Mouse (Mus musculus) midbrain, embryonic 16.5 days (tissue): ENCODE results near the gene Angptl4. TPM values are rescaled to one million over a fixed set of nuclear protein-coding genes. Genes with fewer than 3 reads are reported as not detected.
"Not testable (repeated sequence)": the region's sequence is repeated elsewhere in the genome, so short reads cannot be mapped to it uniquely, and the experiment has no call there.

Experiments
- ATAC-seq: fragments of 200-750 bp; cut with Nextera tagmentation; 2 replicates; pipeline ENCODE4 v1.8.0; 2017; ENCODE audit warnings: moderate TSS enrichment
- H3K27ac ChIP-seq: fragments of 300-500 bp; sonication (generic); 2 replicates; pipeline ENCODE4 v1.5.1; 2014; ENCODE audit warnings: mild to moderate bottlenecking, low read length, mixed read lengths
- H3K27me3 ChIP-seq: fragments of 300-500 bp; sonication (generic); 2 replicates; pipeline ENCODE4 v1.6.1; 2014; ENCODE audit warnings: low read depth, low read length, mixed read lengths; ENCODE audit not compliant: control insufficient read depth, insufficient read depth
- H3K36me3 ChIP-seq: fragments of 300-500 bp; sonication (generic); 2 replicates; pipeline ENCODE4 v1.6.1; 2014; ENCODE audit warnings: mild to moderate bottlenecking, low read length, moderate library complexity, mixed read lengths; ENCODE audit not compliant: control insufficient read depth, insufficient read depth
- H3K4me1 ChIP-seq: fragments of 300-500 bp; sonication (generic); 2 replicates; pipeline ENCODE4 v1.6.1; 2014; ENCODE audit warnings: mild to moderate bottlenecking, low read length, mixed read lengths; ENCODE audit not compliant: control insufficient read depth, insufficient read depth
- H3K4me2 ChIP-seq: fragments of 300-500 bp; sonication (generic); 2 replicates; pipeline ENCODE4 v1.6.1; 2014; ENCODE audit warnings: mild to moderate bottlenecking, low read length, mixed read lengths
- H3K4me3 ChIP-seq: fragments of 300-500 bp; sonication (generic); 2 replicates; pipeline ENCODE4 v1.5.1; 2014; ENCODE audit warnings: low read depth, mild to moderate bottlenecking, low read length, moderate library complexity, mixed read lengths
- H3K9ac ChIP-seq: fragments of 300-500 bp; sonication (generic); 2 replicates; pipeline ENCODE4 v1.6.1; 2014; ENCODE audit warnings: low read depth, low read length, mixed read lengths
- H3K9me3 ChIP-seq: fragments of 300-500 bp; sonication (generic); replicated peaks from 2 replicates; pipeline ENCODE4 v1.6.1; 2014; ENCODE audit warnings: mild to moderate bottlenecking, low read length, mixed read lengths; ENCODE audit not compliant: control insufficient read depth, poor library complexity, severe bottlenecking
- WGBS: fragments of 180-500 bp; shearing (Covaris S2); extraction: QIAGEN DNeasy Blood & Tissue Kit; methylation state at CpG from one replicate; pipeline ENCODE4 v1.1.7; 2014; 5-methylcytosine and 5-hydroxymethylcytosine counted together
- polyA plus RNA-seq: library from polyadenylated mRNA; unstranded; fragments of >200 nt; fragmentation: Nextera tagmentation; extraction: Ambion mirVana; gene quantifications from 2 replicates; pipeline ENCODE4 v1.2.1, GENCODE M21; 2015

The Angptl4 gene
- polyA plus RNA-seq, 1 experiment from 2014 or later, result 16.8 TPM

- Histone ChIP-seq H3K9ac (peak overlapping the region; percentile 33; the same call in 1 of the 2 replicates), H3K4me3 (no peak overlapping the region), H3K4me1 (peaks cover 61% of the 10 kb centered on the region), H3K36me3 (no peaks in the 10 kb centered on the region), H3K27ac (0 out of 2 replicates have a peak overlapping the region, but pooled peaks have one; percentile 15), H3K9me3 (no peaks in the 10 kb centered on the region), H3K27me3 (no peaks in the 10 kb centered on the region), H3K4me2 (peak overlapping the region; percentile 6; the same call in 1 of the 2 replicates)
- WGBS, result 71% methylated on average over 10 of the region's 10 CpGs
- no peak for ATAC-seq
Measured at GRCm38 (mm10) chr17:33755418-33756107, 26.1 kb downstream of the Angptl4 start.

- Histone ChIP-seq H3K36me3 (no peaks in the 10 kb centered on the region), H3K27me3 (no peaks in the 10 kb centered on the region), H3K4me1 (peaks cover 61% of the 10 kb centered on the region), H3K4me3 (no peak overlapping the region), H3K4me2 (no peak overlapping the region), H3K9me3 (no peaks in the 10 kb centered on the region), H3K9ac (no peak overlapping the region), H3K27ac (no peak overlapping the region)
- ATAC-seq, result no peak
- 77% methylated on average over 1 of the region's 1 CpGs for WGBS
Measured at GRCm38 (mm10) chr17:33754656-33755055, 27.0 kb downstream of the Angptl4 start.

GRCm38 (mm10) chr17:33752297-33752696, 29.3 kb downstream of the Angptl4 start:
- Histone ChIP-seq H3K27ac (no peak overlapping the region), H3K4me1 (peaks cover 41% of the 10 kb centered on the region), H3K4me2 (no peak overlapping the region), H3K4me3 (no peak overlapping the region), H3K36me3 (peaks cover 15% of the 10 kb centered on the region), H3K27me3 (no peaks in the 10 kb centered on the region), H3K9ac (no peak overlapping the region), H3K9me3 (no peaks in the 10 kb centered on the region)
- WGBS, result 100% methylated on average over 2 of the region's 2 CpGs
- ATAC-seq, result no peak

GRCm38 (mm10) chr17:33751181-33751580, 30.4 kb downstream of the Angptl4 start:
- Histone ChIP-seq H3K27ac (no peak overlapping the region), H3K9ac (no peak overlapping the region), H3K36me3 (peaks cover 18% of the 10 kb centered on the region), H3K4me2 (no peak overlapping the region), H3K4me1 (peaks cover 31% of the 10 kb centered on the region), H3K4me3 (no peak overlapping the region), H3K27me3 (no peaks in the 10 kb centered on the region), H3K9me3 (no peaks in the 10 kb centered on the region)
- ATAC-seq, result no peak

- no peak overlapping the region for H3K9ac ChIP-seq
- H3K36me3 ChIP-seq, result peaks cover 20% of the 10 kb centered on the region
- H3K9me3 ChIP-seq, result no peaks in the 10 kb centered on the region
- WGBS, result 97% methylated on average over 5 of the region's 5 CpGs
- no peak overlapping the region for H3K4me2 ChIP-seq
- peaks cover 15% of the 10 kb centered on the region for H3K4me1 ChIP-seq
- H3K4me3 ChIP-seq, result no peak overlapping the region
- no peak overlapping the region for H3K27ac ChIP-seq
- no peaks in the 10 kb centered on the region for H3K27me3 ChIP-seq
- no peak for ATAC-seq
Measured at GRCm38 (mm10) chr17:33749451-33749850, 32.2 kb downstream of the Angptl4 start.

DNA sequence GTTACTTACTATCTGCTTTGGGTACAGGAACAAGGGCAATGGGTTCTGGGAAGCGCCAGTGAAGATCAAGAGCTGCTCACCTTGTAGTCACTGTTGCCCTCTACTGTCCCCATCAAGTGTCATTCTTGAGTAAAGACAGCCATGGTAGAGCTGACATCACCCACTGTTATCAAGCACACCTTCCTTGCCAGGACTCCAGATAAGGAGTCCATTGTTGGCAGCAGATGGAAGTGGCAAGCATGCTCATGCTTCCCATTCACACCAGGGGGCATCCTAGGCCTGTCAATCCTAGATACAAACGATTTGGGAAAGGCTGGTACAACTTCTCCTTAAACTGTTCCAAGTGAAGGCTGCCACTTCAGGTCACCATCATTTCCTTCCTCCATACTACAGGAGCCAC, 35.6 kb downstream of the Angptl4 start:
- ATAC-seq, result no peak
- no peak overlapping the region for H3K9ac ChIP-seq
- no peak overlapping the region for H3K4me2 ChIP-seq
- H3K4me3 ChIP-seq, result no peak overlapping the region
- H3K36me3 ChIP-seq, result peaks cover 20% of the 10 kb centered on the region
- no peaks in the 10 kb centered on the region for H3K4me1 ChIP-seq
- 73% methylated on average over 2 of the region's 2 CpGs for WGBS
- no peaks in the 10 kb centered on the region for H3K9me3 ChIP-seq
- H3K27me3 ChIP-seq, result no peaks in the 10 kb centered on the region
- H3K27ac ChIP-seq, result no peak overlapping the region

- H3K27me3 ChIP-seq, result no peaks in the 10 kb centered on the region
- peaks cover 20% of the 10 kb centered on the region for H3K36me3 ChIP-seq
- no peak overlapping the region for H3K27ac ChIP-seq
- 86% methylated on average over 5 of the region's 5 CpGs for WGBS
- no peak overlapping the region for H3K9ac ChIP-seq
- ATAC-seq, result no peak
- H3K4me2 ChIP-seq, result no peak overlapping the region
- no peaks in the 10 kb centered on the region for H3K4me1 ChIP-seq
- no peaks in the 10 kb centered on the region for H3K9me3 ChIP-seq
- no peak overlapping the region for H3K4me3 ChIP-seq
Measured at GRCm38 (mm10) chr17:33744686-33745384, 36.8 kb downstream of the Angptl4 start.

GRCm38 (mm10) chr17:33742420-33742819, 39.2 kb downstream of the Angptl4 start:
- Histone ChIP-seq H3K9ac (no peak overlapping the region), H3K4me1 (no peaks in the 10 kb centered on the region), H3K27ac (no peak overlapping the region), H3K4me2 (no peak overlapping the region), H3K36me3 (peaks cover 5% of the 10 kb centered on the region; the same call in 1 of the 2 replicates), H3K4me3 (no peak overlapping the region), H3K27me3 (no peaks in the 10 kb centered on the region), H3K9me3 (no peaks in the 10 kb centered on the region)
- ATAC-seq, result no peak
- 100% methylated on average over 1 of the region's 1 CpGs for WGBS

DNA sequence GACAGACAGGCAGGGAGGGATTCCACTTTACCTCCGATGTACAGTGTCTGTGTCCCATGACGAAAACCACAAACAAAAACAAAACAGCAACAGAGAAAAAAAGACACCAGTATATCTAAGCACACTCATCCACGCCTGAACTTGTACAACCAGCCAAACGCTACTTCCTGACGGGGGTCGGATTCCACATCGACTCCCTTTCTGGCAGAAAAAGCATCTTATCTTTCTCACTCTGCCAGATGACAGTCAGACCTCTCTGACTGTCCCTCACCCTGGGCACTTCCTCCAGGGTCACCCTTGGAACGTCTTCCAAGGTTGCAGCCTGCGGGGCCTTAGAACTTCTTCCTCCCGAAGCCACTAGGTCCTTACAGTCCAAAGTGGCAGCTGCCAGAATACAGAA, 48.1 kb downstream of the Angptl4 start:
- not testable (repeated sequence) for ATAC-seq, H3K9ac ChIP-seq, H3K36me3 ChIP-seq, H3K4me2 ChIP-seq, H3K4me1 ChIP-seq, H3K4me3 ChIP-seq, H3K9me3 ChIP-seq, H3K27me3 ChIP-seq, H3K27ac ChIP-seq
- 93% methylated on average over 10 of the region's 10 CpGs for WGBS
